Mouse (Mus musculus) layer of hippocampus, postnatal 25 days (tissue): ENCODE measurements around the gene Ccdc36. TPM values are rescaled to one million over a fixed set of nuclear protein-coding genes. Genes with fewer than 3 reads are reported as not detected.

Experiments
- DNase-seq, 2 experiments: peaks; one replicate each; pipeline ENCODE4 v3.0.0; 2022; ENCODE audit warnings: mixed read lengths in 2 of 2, low spot score in 1 of 2; ENCODE audit errors: extremely low spot score in 1 of 2
- total RNA-seq, 2 experiments: library from RNA; stranded (reverse); gene quantifications; 2 replicates each; pipeline ENCODE4 v1.2.3; 2021

Ccdc36 gene
- total RNA-seq, 2 experiments from 2014 or later = 0.10 to 0.16 TPM

DNA sequence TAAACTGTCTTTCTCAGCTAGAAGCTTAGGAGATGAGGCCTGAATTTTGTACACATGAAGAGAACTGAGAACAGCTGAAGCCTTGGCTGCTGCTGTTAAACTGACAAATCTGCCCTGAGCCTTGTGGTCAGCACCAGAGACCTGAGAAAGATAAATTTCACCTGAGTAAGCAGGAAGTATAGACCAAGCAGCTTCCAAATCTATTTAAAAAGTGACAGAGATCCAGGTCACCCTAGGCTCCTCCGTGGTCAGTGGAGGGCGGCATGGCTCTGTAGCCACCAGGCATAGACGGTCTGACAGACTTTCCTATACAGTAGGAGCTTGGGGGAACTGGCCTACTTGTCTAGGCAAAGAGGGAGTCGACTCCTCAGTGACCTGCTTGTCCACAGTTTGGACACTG is 41.5 kb downstream of the Ccdc36 start:
- DNase-seq = no peak

DNA sequence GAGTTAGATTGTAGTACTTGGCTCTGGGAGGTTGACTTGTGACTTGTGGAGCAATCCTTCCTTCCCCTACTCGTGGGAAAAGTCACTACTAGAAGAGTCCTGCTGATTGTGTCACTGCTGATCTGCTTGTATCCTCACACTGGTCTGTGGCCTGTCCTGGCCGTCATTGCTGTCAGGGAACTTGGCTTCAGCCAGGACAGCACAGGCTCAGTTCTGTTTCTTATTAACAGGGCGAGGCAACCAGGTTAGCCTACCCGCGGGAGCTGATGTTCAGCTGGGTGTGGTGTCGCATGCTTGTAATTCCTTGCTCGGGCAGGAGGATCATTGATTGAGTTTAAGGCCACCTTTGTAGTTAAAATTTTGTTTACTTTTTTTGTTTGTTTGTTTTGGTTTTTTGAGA is 43.3 kb downstream of the Ccdc36 start:
- no peak for DNase-seq

DNA sequence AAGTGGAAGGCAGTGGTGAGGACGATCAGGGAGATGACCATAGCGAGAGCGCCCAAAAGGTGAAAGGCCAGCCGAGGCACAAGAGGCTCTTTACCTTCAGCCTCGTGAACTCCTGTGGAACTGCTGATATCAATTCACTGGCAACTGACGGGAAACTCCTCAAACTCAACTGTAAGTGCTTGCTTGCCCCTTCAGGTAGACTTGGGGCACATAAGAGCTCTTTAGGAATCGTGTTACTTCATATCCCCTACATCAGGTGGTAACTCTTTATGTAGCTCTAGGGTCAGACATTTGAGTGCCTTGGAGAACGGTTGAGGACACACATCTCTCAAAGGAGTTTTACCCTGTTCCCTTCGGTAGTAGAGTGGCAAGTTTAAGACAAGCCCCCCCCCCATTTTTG is 46.9 kb downstream of the Ccdc36 start:
- no peak for DNase-seq

DNA sequence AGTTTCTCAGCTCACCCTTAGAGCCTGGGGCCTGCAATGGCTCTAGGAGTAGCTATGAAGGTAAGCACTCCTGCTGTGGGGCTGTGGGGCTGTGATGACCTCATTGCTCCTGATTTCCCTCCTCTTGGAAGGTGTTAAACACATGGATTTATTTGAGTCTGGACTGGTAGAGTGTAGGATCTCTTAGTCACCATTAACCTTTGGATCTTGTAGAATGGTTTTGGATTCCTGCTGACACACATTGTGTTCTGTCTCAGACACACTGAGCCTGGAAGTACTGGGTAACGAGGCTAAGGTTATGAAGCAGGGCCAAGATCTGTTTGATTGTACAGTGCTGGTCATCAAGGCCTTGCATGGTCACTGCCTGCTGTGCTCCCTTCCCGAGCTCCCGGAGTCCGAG is 49.0 kb downstream of the Ccdc36 start:
- no peak for DNase-seq

DNA sequence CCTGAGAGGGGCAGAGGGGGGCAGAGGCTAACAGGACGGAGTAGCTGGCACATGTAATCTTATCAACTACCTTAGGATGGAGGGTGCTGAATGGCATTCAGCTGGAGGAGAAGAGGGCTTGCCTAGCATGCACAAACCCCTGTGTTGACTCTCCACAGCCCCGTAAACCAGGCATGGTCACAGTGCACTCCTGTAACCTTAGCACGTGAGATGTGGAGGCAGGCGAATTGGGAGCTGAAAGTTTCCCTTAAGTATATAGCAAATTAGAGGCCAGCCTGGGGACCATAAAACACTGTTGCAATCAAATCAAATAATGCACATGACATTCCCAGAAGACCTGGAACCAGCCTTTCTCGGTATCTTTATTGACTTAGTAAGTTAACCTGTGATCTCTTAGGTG is 49.5 kb downstream of the Ccdc36 start:
- DNase-seq = no peak

DNA sequence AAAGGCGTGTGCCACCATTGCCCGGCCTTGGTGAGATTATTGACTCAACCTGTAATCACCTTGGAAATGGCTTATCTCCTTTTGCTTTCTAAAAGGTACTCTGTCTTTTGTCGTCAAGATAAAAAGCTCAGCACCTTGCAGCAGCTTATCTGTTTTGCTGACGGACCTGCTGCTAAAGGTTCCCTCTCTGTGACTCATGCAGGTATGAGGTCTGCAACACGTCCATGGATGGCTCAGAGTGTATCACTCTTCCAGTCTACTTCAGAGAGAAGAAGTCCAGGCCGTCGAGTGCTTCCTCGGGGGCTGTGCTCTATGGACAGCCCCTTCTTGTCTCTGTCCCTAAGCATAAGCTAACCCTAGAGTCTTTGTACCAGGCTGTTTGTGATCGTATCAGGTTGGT is 50.0 kb downstream of the Ccdc36 start:
- no peak for DNase-seq

Other genes starting within 250 kb of the Ccdc36 start
- 100 to 1,000 TPM; 190 to 242 TPM for gene Bsn, start 238.1 kb downstream of the Ccdc36 start, total RNA-seq
- gene Dag1, start 164.5 kb downstream of the Ccdc36 start, total RNA-seq = 10 to 100 TPM; 90.4 to 95.2 TPM
- gene Nicn1, start 138.1 kb downstream of the Ccdc36 start, total RNA-seq = 100 to 1,000 TPM in 1 of 2 experiments, 10 to 100 TPM in 1; 93.0 to 121 TPM
- gene Amt, start 131.6 kb downstream of the Ccdc36 start, total RNA-seq = 10 to 100 TPM; 28.5 to 31.6 TPM
- 100 to 1,000 TPM; 167 to 187 TPM for gene Rhoa, start 122.4 kb downstream of the Ccdc36 start, total RNA-seq
- gene Tcta, start 122.3 kb downstream of the Ccdc36 start, total RNA-seq = 10 to 100 TPM; 36.0 to 37.9 TPM
- 10 to 100 TPM; 64.8 to 76.7 TPM for gene Gpx1, start 89.6 kb downstream of the Ccdc36 start, total RNA-seq
- gene Usp4, start 80.6 kb downstream of the Ccdc36 start, total RNA-seq = 100 to 1,000 TPM; 102 to 108 TPM
- 1 to 10 TPM; 1.4 to 2.4 TPM for gene 1700102P08Rik, start 35.7 kb downstream of the Ccdc36 start, total RNA-seq
- not detected for gene BC048562, start 8.0 kb upstream of the Ccdc36 start, total RNA-seq
- 10 to 100 TPM; 28.4 to 41.1 TPM for gene Ccdc71, start 32.0 kb upstream of the Ccdc36 start, total RNA-seq
- 10 to 100 TPM; 17.6 to 21.3 TPM for gene Klhdc8b, start 33.1 kb upstream of the Ccdc36 start, total RNA-seq
- 10 to 100 TPM; 25.9 to 27.8 TPM for gene Lamb2, start 51.3 kb upstream of the Ccdc36 start, total RNA-seq
- gene Usp19, start 62.1 kb upstream of the Ccdc36 start, total RNA-seq = 100 to 1,000 TPM; 127 to 155 TPM
- 10 to 100 TPM; 76.6 to 82.5 TPM for gene Qars, start 79.2 kb upstream of the Ccdc36 start, total RNA-seq
- gene Qrich1, start 88.3 kb upstream of the Ccdc36 start, total RNA-seq = 100 to 1,000 TPM; 133 to 142 TPM
- gene Impdh2, start 131.8 kb upstream of the Ccdc36 start, total RNA-seq = 10 to 100 TPM; 60.1 to 62.8 TPM
- 10 to 100 TPM; 54.3 to 70.4 TPM for gene Ndufaf3, start 138.9 kb upstream of the Ccdc36 start, total RNA-seq
- 100 to 1,000 TPM in 1 of 2 experiments, 10 to 100 TPM in 1; 95.4 to 107 TPM for gene Dalrd3, start 141.4 kb upstream of the Ccdc36 start, total RNA-seq
- 100 to 1,000 TPM; 116 to 134 TPM for gene Wdr6, start 150.3 kb upstream of the Ccdc36 start, total RNA-seq
- 10 to 100 TPM; 92.0 to 97.8 TPM for gene P4htm, start 169.2 kb upstream of the Ccdc36 start, total RNA-seq
- 10 to 100 TPM; 49.3 to 53.9 TPM for gene Arih2, start 220.9 kb upstream of the Ccdc36 start, total RNA-seq
- gene Slc25a20, start 233.6 kb upstream of the Ccdc36 start, total RNA-seq = 10 to 100 TPM; 18.2 to 18.4 TPM